Comparison of ENCODE assay signal across 7 mouse cellular contexts in genomic region chr15:86188746-86189470, GRCm38 (mm10). TPM values are rescaled to one million over a fixed set of nuclear protein-coding genes. Genes with fewer than 3 reads are reported as not detected.
DNase-seq lines count a peak whose midpoint lies in the region; ATAC-seq and TF ChIP-seq lines count a peak whose summit lies in the region.

No protein-coding gene starts in this region.

- TF ChIP-seq CTCF in heart, postnatal 0 days (IDR thresholded peaks at IDR 0.05; ENCODE audit: low read depth): no peak

- peak overlapping the region; percentile 60 for H3K27ac ChIP-seq in heart, postnatal 0 days (ENCODE audit: low read depth)
- H3K27ac ChIP-seq in midbrain, embryonic 13.5 days: peak overlapping the region; percentile 53

- H3K4me1 ChIP-seq in heart, postnatal 0 days (ENCODE audit: control insufficient read depth, insufficient read depth): peaks cover 36% of the 10 kb centered on the region
- H3K4me1 ChIP-seq in midbrain, embryonic 13.5 days (replicated peaks): peaks cover 41% of the 10 kb centered on the region

- no peaks in the 10 kb centered on the region for H3K9me3 ChIP-seq in heart, postnatal 0 days (replicated peaks; ENCODE audit: control insufficient read depth, low read length)
- H3K9me3 ChIP-seq in midbrain, embryonic 13.5 days: no peaks in the 10 kb centered on the region

- peak; percentile 80 for DNase-seq in 3134 (ENCODE audit: extremely low read depth, insufficient read length, low spot score)
- DNase-seq in NIH3T3 (ENCODE audit: low read depth): peak; percentile 93
- peak; percentile 77 to 85 for DNase-seq in cerebellum, postnatal 25 days
- peak; percentile 89 for DNase-seq in heart, postnatal 0 days (ENCODE audit: low spot score)
- DNase-seq in kidney, postnatal 4 days: peak; percentile 85 to 92

- ATAC-seq in heart, postnatal 0 days (ENCODE audit: insufficient read depth, low read depth): peak; percentile 54
- no peak for ATAC-seq in midbrain, embryonic 13.5 days
- ATAC-seq in granulocyte monocyte progenitor cell, adult 5-6 weeks (replicated peaks; ENCODE audit: poor library complexity, severe bottlenecking): no peak

- no peaks in the 10 kb centered on the region for H3K36me3 ChIP-seq in heart, postnatal 0 days (replicated peaks; ENCODE audit: control insufficient read depth, insufficient read depth, low read length)
- H3K36me3 ChIP-seq in midbrain, embryonic 13.5 days: no peaks in the 10 kb centered on the region

- H3K4me2 ChIP-seq in heart, postnatal 0 days (ENCODE audit: low read depth, low read length): peak overlapping the region; percentile 8; the same call in 1 of the 2 replicates
- H3K4me2 ChIP-seq in midbrain, embryonic 13.5 days (replicated peaks): no peak overlapping the region

- no peaks in the 10 kb centered on the region for H3K27me3 ChIP-seq in heart, postnatal 0 days (ENCODE audit: control insufficient read depth, insufficient read depth, low read length)
- H3K27me3 ChIP-seq in midbrain, embryonic 13.5 days: peaks cover 5% of the 10 kb centered on the region; the same call in 1 of the 2 replicates

- peak overlapping the region; percentile 12; the same call in 1 of the 2 replicates for H3K9ac ChIP-seq in heart, postnatal 0 days (replicated peaks; ENCODE audit: low read depth, low read length)
- 0 out of 2 replicates have a peak overlapping the region, but pooled peaks have one; percentile 14 for H3K9ac ChIP-seq in midbrain, embryonic 13.5 days (replicated peaks)

- 0 out of 2 replicates have a peak, but pooled peaks have one; percentile 25 for TF ChIP-seq EP300 in heart, postnatal 0 days (IDR thresholded peaks at IDR 0.05; ENCODE audit: low read depth)

- 30% methylated on average over 10 of the region's 10 CpGs for WGBS in heart, postnatal 0 days
- 40% methylated on average over 10 of the region's 10 CpGs for WGBS in midbrain, embryonic 13.5 days

- H3K4me3 ChIP-seq in heart, postnatal 0 days (ENCODE audit: low read depth, low read length): no peak overlapping the region
- H3K4me3 ChIP-seq in midbrain, embryonic 13.5 days (replicated peaks): no peak overlapping the region

RNA-seq across cellular contexts. Expression of gene Cerk, which starts 3.0 kb away (rescaled TPM):
- 25.3 and 28.2 TPM in 2 replicates for total RNA-seq in heart, postnatal 0 days (2014; rRNA removed; ENCODE audit: low replicate concordance)
- 12.1 and 14.5 TPM in 2 replicates for polyA plus RNA-seq in heart, postnatal 0 days (2015; fragmentation: Nextera tagmentation; extraction: Ambion mirVana)
- polyA plus RNA-seq in midbrain, embryonic 13.5 days (2015; fragmentation: Nextera tagmentation; extraction: Ambion mirVana): 20.6 and 22.3 TPM in 2 replicates
- total RNA-seq in granulocyte monocyte progenitor cell, adult 5-6 weeks (2014; fragmentation: Nextera tagmentation): 26.3 and 29.8 TPM in 2 replicates
- 41.4 and 47.9 TPM in 2 replicates for total RNA-seq in granulocyte monocyte progenitor cell, adult 5-6 weeks (2017)

RNA-seq across cellular contexts. Expression of gene Tbc1d22a, which starts 25.4 kb away (rescaled TPM):
- 26.6 and 31.4 TPM in 2 replicates for total RNA-seq in heart, postnatal 0 days (2014; rRNA removed; ENCODE audit: low replicate concordance)
- 9.7 and 10.0 TPM in 2 replicates for polyA plus RNA-seq in heart, postnatal 0 days (2015; fragmentation: Nextera tagmentation; extraction: Ambion mirVana)
- polyA plus RNA-seq in midbrain, embryonic 13.5 days (2015; fragmentation: Nextera tagmentation; extraction: Ambion mirVana): 13.4 and 13.6 TPM in 2 replicates
- 18.6 and 18.8 TPM in 2 replicates for total RNA-seq in granulocyte monocyte progenitor cell, adult 5-6 weeks (2014; fragmentation: Nextera tagmentation)
- total RNA-seq in granulocyte monocyte progenitor cell, adult 5-6 weeks (2017): 26.5 and 46.7 TPM in 2 replicates
